Mouse (Mus musculus): ENCODE measurements around the gene Gm572. TPM values are rescaled to one million over a fixed set of nuclear protein-coding genes. Genes with fewer than 3 reads are reported as not detected.

The Gm572 gene
- polyA plus RNA-seq, 1 experiment = 0.11 TPM

GRCm38 (mm10) chr4:148612557-148612956 lies 30.6 kb upstream of the Gm572 start:
- no peak overlapping the region for H3K4me3 ChIP-seq (replicated peaks; ENCODE audit: insufficient read depth, low read depth, low read length)
- H3K4me1 ChIP-seq (ENCODE audit: control insufficient read depth, insufficient read depth, low read length) = no peaks in the 10 kb centered on the region; the same call in 1 of the 2 replicates
- WGBS = 25% methylated on average over 4 of the region's 4 CpGs
- DNase-seq = no peak
- H3K27ac ChIP-seq (ENCODE audit: insufficient read depth, low read length) = no peak overlapping the region
- H3K27me3 ChIP-seq (ENCODE audit: control insufficient read depth, insufficient read depth, low read length) = no peaks in the 10 kb centered on the region
- no peak for TF ChIP-seq POLR2A (IDR thresholded peaks at IDR 0.05; ENCODE audit: borderline replicate concordance, insufficient read depth, low read length)
- TF ChIP-seq CTCF (IDR thresholded peaks at IDR 0.05; ENCODE audit: borderline replicate concordance, insufficient read depth, low read depth, low read length) = no peak

- no peaks in the 10 kb centered on the region for H3K27me3 ChIP-seq (ENCODE audit: control insufficient read depth, insufficient read depth, low read length)
- H3K27ac ChIP-seq (ENCODE audit: insufficient read depth, low read length) = no peak overlapping the region
- 63% methylated on average over 9 of the region's 9 CpGs for WGBS
- no peak for DNase-seq
- TF ChIP-seq POLR2A (IDR thresholded peaks at IDR 0.05; ENCODE audit: borderline replicate concordance, insufficient read depth, low read length) (no peak), CTCF (IDR thresholded peaks at IDR 0.05; ENCODE audit: borderline replicate concordance, insufficient read depth, low read depth, low read length) (no peak)
- no peak overlapping the region for H3K4me3 ChIP-seq (replicated peaks; ENCODE audit: insufficient read depth, low read depth, low read length)
- H3K4me1 ChIP-seq (ENCODE audit: control insufficient read depth, insufficient read depth, low read length) = no peaks in the 10 kb centered on the region; the same call in 1 of the 2 replicates
These were observed 29.4 kb upstream of the Gm572 start for GRCm38 (mm10) chr4:148613738-148614137.

GRCm38 (mm10) chr4:148619805-148620204 lies 23.3 kb upstream of the Gm572 start:
- 84% methylated on average over 1 of the region's 1 CpGs for WGBS

DNA sequence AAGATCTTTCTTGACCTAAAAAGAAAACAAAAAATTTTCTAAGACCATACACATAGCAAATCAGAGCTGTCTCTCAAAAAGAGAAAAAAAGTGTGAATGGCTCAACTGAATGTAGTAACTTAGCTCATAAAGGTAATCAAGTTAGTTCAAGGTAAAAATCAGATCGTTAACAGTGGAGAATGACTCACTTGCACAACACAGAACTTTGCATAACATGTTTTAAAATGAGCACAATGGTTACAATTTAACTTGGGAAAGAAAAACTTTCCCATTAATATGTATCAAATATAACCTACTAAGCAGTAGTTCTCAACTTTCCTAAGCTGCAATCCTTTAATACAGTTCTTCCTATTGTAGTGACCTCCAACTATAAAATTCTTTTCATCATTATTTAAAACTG lies 22.4 kb upstream of the Gm572 start:
- no peak for TF ChIP-seq CTCF (IDR thresholded peaks at IDR 0.05; ENCODE audit: borderline replicate concordance, insufficient read depth, low read depth, low read length)
- TF ChIP-seq POLR2A (IDR thresholded peaks at IDR 0.05; ENCODE audit: borderline replicate concordance, insufficient read depth, low read length) = no peak
- 96% methylated on average over 1 of the region's 1 CpGs for WGBS

More at GRCm38 (mm10) chr4:148619805-148620204, 23.3 kb upstream of the Gm572 start:
- no peak overlapping the region for H3K4me3 ChIP-seq (replicated peaks; ENCODE audit: insufficient read depth, low read depth, low read length)
- DNase-seq = no peak
- no peaks in the 10 kb centered on the region for H3K27me3 ChIP-seq (ENCODE audit: control insufficient read depth, insufficient read depth, low read length)
- TF ChIP-seq CTCF (IDR thresholded peaks at IDR 0.05; ENCODE audit: borderline replicate concordance, insufficient read depth, low read depth, low read length) (no peak), POLR2A (IDR thresholded peaks at IDR 0.05; ENCODE audit: borderline replicate concordance, insufficient read depth, low read length) (no peak)
- no peak overlapping the region for H3K27ac ChIP-seq (ENCODE audit: insufficient read depth, low read length)
- peaks cover 5% of the 10 kb centered on the region; the same call in 1 of the 2 replicates for H3K4me1 ChIP-seq (ENCODE audit: control insufficient read depth, insufficient read depth, low read length)

GRCm38 (mm10) chr4:148622485-148622884 lies 20.6 kb upstream of the Gm572 start:
- 88% methylated on average over 4 of the region's 4 CpGs for WGBS
- no peak overlapping the region for H3K27ac ChIP-seq (ENCODE audit: insufficient read depth, low read length)
- DNase-seq = no peak
- peaks cover 5% of the 10 kb centered on the region for H3K4me1 ChIP-seq (ENCODE audit: control insufficient read depth, insufficient read depth, low read length)
- TF ChIP-seq CTCF (IDR thresholded peaks at IDR 0.05; ENCODE audit: borderline replicate concordance, insufficient read depth, low read depth, low read length) (no peak), POLR2A (IDR thresholded peaks at IDR 0.05; ENCODE audit: borderline replicate concordance, insufficient read depth, low read length) (no peak)
- no peaks in the 10 kb centered on the region for H3K27me3 ChIP-seq (ENCODE audit: control insufficient read depth, insufficient read depth, low read length)
- H3K4me3 ChIP-seq (replicated peaks; ENCODE audit: insufficient read depth, low read depth, low read length) = no peak overlapping the region

More for the DNA sequence above, 22.4 kb upstream of the Gm572 start:
- H3K4me1 ChIP-seq (ENCODE audit: control insufficient read depth, insufficient read depth, low read length) = peaks cover 5% of the 10 kb centered on the region
- H3K4me3 ChIP-seq (replicated peaks; ENCODE audit: insufficient read depth, low read depth, low read length) = no peak overlapping the region
- no peak for DNase-seq
- H3K27ac ChIP-seq (ENCODE audit: insufficient read depth, low read length) = no peak overlapping the region
- H3K27me3 ChIP-seq (ENCODE audit: control insufficient read depth, insufficient read depth, low read length) = no peaks in the 10 kb centered on the region

DNA sequence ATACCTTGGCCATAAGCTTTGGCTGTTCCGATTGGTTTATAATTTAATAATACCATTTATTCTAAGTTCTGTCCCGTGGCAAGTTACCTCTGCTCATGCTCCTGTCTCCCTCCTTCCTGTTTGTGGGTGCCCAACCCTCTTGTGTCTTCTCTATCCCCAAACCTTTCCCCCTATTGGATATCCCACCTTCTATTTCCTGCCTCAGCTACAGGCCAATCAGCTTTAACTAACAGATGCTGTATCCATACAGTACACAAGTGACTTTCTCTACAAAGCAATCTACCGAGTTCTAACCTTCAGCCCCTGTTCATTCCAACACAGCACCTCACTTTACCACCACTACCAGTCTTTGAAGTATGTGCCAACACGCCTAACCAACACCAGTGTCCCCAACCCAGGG lies 19.5 kb upstream of the Gm572 start:
- Histone ChIP-seq H3K4me3 (replicated peaks; ENCODE audit: insufficient read depth, low read depth, low read length) (no peak overlapping the region), H3K27me3 (ENCODE audit: control insufficient read depth, insufficient read depth, low read length) (no peaks in the 10 kb centered on the region), H3K27ac (ENCODE audit: insufficient read depth, low read length) (no peak overlapping the region), H3K4me1 (ENCODE audit: control insufficient read depth, insufficient read depth, low read length) (peaks cover 5% of the 10 kb centered on the region)
- WGBS = 89% methylated on average over 4 of the region's 4 CpGs
- DNase-seq = no peak
- TF ChIP-seq CTCF (IDR thresholded peaks at IDR 0.05; ENCODE audit: borderline replicate concordance, insufficient read depth, low read depth, low read length) (no peak), POLR2A (IDR thresholded peaks at IDR 0.05; ENCODE audit: borderline replicate concordance, insufficient read depth, low read length) (no peak)

DNA sequence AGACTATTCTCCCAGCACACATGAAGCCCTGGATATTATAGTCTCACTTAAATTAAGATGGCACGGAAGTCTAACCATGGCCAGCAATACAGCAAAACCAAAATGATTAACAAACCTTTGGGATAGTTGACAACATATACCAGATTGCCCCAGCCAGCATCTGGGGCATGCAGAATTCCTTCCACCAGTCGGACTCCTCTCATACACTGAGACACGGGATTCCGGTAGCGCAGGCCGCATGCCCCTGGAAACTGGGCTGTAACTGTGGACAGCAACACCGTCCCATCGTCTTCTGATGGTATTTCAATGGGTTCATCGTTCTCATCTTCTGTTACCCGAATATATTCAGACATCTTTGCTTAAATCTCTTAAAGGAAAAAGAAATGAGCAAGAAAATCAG lies 18.1 kb upstream of the Gm572 start:
- DNase-seq = no peak
- Histone ChIP-seq H3K4me1 (ENCODE audit: control insufficient read depth, insufficient read depth, low read length) (peaks cover 5% of the 10 kb centered on the region), H3K27me3 (ENCODE audit: control insufficient read depth, insufficient read depth, low read length) (no peaks in the 10 kb centered on the region), H3K27ac (ENCODE audit: insufficient read depth, low read length) (no peak overlapping the region), H3K4me3 (replicated peaks; ENCODE audit: insufficient read depth, low read depth, low read length) (peak overlapping the region; percentile 38)
- TF ChIP-seq POLR2A (IDR thresholded peaks at IDR 0.05; ENCODE audit: borderline replicate concordance, insufficient read depth, low read length) = no peak
- TF ChIP-seq CTCF (IDR thresholded peaks at IDR 0.05; ENCODE audit: borderline replicate concordance, insufficient read depth, low read depth, low read length) = no peak
- 73% methylated on average over 10 of the region's 10 CpGs for WGBS

GRCm38 (mm10) chr4:148625756-148626622 lies 17.1 kb upstream of the Gm572 start:
- TF ChIP-seq CTCF (IDR thresholded peaks at IDR 0.05; ENCODE audit: borderline replicate concordance, insufficient read depth, low read depth, low read length) = no peak
- TF ChIP-seq POLR2A (IDR thresholded peaks at IDR 0.05; ENCODE audit: borderline replicate concordance, insufficient read depth, low read length) = no peak
- DNase-seq = peak in 1 of 2 experiments; percentile 24
- WGBS = under 1% methylated on average over 57 of the region's 57 CpGs

More at GRCm38 (mm10) chr4:148625756-148626622, 17.1 kb upstream of the Gm572 start:
- peak overlapping the region; percentile 97 for H3K4me3 ChIP-seq (replicated peaks; ENCODE audit: insufficient read depth, low read depth, low read length)
- H3K27me3 ChIP-seq (ENCODE audit: control insufficient read depth, insufficient read depth, low read length) = no peaks in the 10 kb centered on the region
- peaks cover 5% of the 10 kb centered on the region for H3K4me1 ChIP-seq (ENCODE audit: control insufficient read depth, insufficient read depth, low read length)
- H3K27ac ChIP-seq (ENCODE audit: insufficient read depth, low read length) = peak overlapping the region; percentile 93
